Mouse (Mus musculus) heart, embryonic 16.5 days (tissue): ENCODE measurements around the gene Gm11487. TPM values are rescaled to one million over a fixed set of nuclear protein-coding genes. Genes with fewer than 3 reads are reported as not detected.
"Not testable (repeated sequence)": the region's sequence is repeated elsewhere in the genome, so short reads cannot be mapped to it uniquely, and the experiment has no call there.

Experiments used
- ATAC-seq: fragments of 200-750 bp; cut with Nextera tagmentation; replicated peaks from 2 replicates; pipeline ENCODE4 v1.8.0; 2017; ENCODE audit warnings: moderate number of reproducible peaks; ENCODE audit not compliant: insufficient read depth, low FRiP score; ENCODE audit errors: extremely low read depth
- H3K27ac ChIP-seq: fragments of 300-500 bp; sonication (generic); 2 replicates; pipeline ENCODE4 v1.5.1; 2014; ENCODE audit warnings: mild to moderate bottlenecking, low read length, control low read depth, moderate library complexity
- H3K27me3 ChIP-seq: fragments of 300-500 bp; sonication (generic); 2 replicates; pipeline ENCODE4 v1.6.1; 2014; ENCODE audit warnings: low read length, mixed read lengths; ENCODE audit not compliant: control insufficient read depth, insufficient read depth
- H3K36me3 ChIP-seq: fragments of 300-500 bp; sonication (generic); 2 replicates; pipeline ENCODE4 v1.6.1; 2014; ENCODE audit not compliant: control insufficient read depth, insufficient read depth
- H3K4me1 ChIP-seq: fragments of 300-500 bp; sonication (generic); 2 replicates; pipeline ENCODE4 v1.6.1; 2014; ENCODE audit warnings: low read length, mixed read lengths; ENCODE audit not compliant: control insufficient read depth, insufficient read depth
- H3K4me2 ChIP-seq: fragments of 300-500 bp; sonication (generic); 2 replicates; pipeline ENCODE4 v1.6.1; 2014; ENCODE audit warnings: low read depth, mild to moderate bottlenecking, control low read depth, low read length
- H3K4me3 ChIP-seq: fragments of 300-500 bp; sonication (generic); 2 replicates; pipeline ENCODE4 v1.5.1; 2014; ENCODE audit warnings: mild to moderate bottlenecking, control low read depth, low read length
- H3K9ac ChIP-seq: fragments of 300-500 bp; sonication (generic); 2 replicates; pipeline ENCODE4 v1.6.1; 2014; ENCODE audit warnings: low read length, control low read depth
- H3K9me3 ChIP-seq: fragments of 300-500 bp; sonication (generic); replicated peaks from 2 replicates; pipeline ENCODE4 v1.6.1; 2016; ENCODE audit warnings: low read length; ENCODE audit not compliant: control insufficient read depth
- WGBS: fragments of 180-500 bp; shearing (Covaris S2); extraction: QIAGEN DNeasy Blood & Tissue Kit; methylation state at CpG from one replicate; pipeline ENCODE4 v1.1.7; 2014; 5-methylcytosine and 5-hydroxymethylcytosine counted together
- polyA plus RNA-seq: library from polyadenylated mRNA; unstranded; fragments of >200 nt; fragmentation: Nextera tagmentation; extraction: Ambion mirVana; gene quantifications from 2 replicates; pipeline ENCODE4 v1.2.1, GENCODE M21; 2015

Gm11487 gene
- polyA plus RNA-seq: not detected in 2 replicates

GRCm38 (mm10) chr4:73404972-73405371 is at the start of gene Gm11487:
TSS of gene Gm11487 (minus strand) at chr4:73405072.
- H3K27me3 ChIP-seq, H3K4me3 ChIP-seq, H3K9me3 ChIP-seq, H3K36me3 ChIP-seq, H3K9ac ChIP-seq, H3K4me2 ChIP-seq, H3K27ac ChIP-seq, ATAC-seq, H3K4me1 ChIP-seq: not testable (repeated sequence)
- WGBS: 82% methylated on average over 4 of the region's 4 CpGs

GRCm38 (mm10) chr4:73444715-73445114 is 39.8 kb upstream of the Gm11487 start:
- Histone ChIP-seq H3K9ac (no peak overlapping the region), H3K4me1 (no peaks in the 10 kb centered on the region), H3K27ac (no peak overlapping the region), H3K9me3 (no peaks in the 10 kb centered on the region), H3K27me3 (no peaks in the 10 kb centered on the region), H3K4me3 (no peak overlapping the region), H3K36me3 (no peaks in the 10 kb centered on the region), H3K4me2 (no peak overlapping the region)
- 53% methylated on average over 7 of the region's 7 CpGs for WGBS
- no peak for ATAC-seq

GRCm38 (mm10) chr4:73442568-73442967 is 37.7 kb upstream of the Gm11487 start:
- Histone ChIP-seq H3K36me3 (no peaks in the 10 kb centered on the region), H3K4me3 (no peak overlapping the region), H3K9me3 (no peaks in the 10 kb centered on the region), H3K4me2 (no peak overlapping the region), H3K9ac (no peak overlapping the region), H3K27me3 (no peaks in the 10 kb centered on the region), H3K27ac (no peak overlapping the region), H3K4me1 (no peaks in the 10 kb centered on the region)
- 49% methylated on average over 1 of the region's 1 CpGs for WGBS
- ATAC-seq: no peak

GRCm38 (mm10) chr4:73425903-73426302 is 21.0 kb upstream of the Gm11487 start:
- Histone ChIP-seq H3K4me3 (no peak overlapping the region), H3K36me3 (no peaks in the 10 kb centered on the region), H3K4me2 (no peak overlapping the region), H3K27ac (no peak overlapping the region), H3K27me3 (no peaks in the 10 kb centered on the region), H3K9ac (no peak overlapping the region), H3K9me3 (no peaks in the 10 kb centered on the region; the same call in 1 of the 2 replicates), H3K4me1 (no peaks in the 10 kb centered on the region)
- no peak for ATAC-seq
- 72% methylated on average over 3 of the region's 3 CpGs for WGBS

GRCm38 (mm10) chr4:73423049-73423448 is 18.2 kb upstream of the Gm11487 start:
- 87% methylated on average over 12 of the region's 12 CpGs for WGBS
- H3K4me3 ChIP-seq: no peak overlapping the region
- H3K9ac ChIP-seq: no peak overlapping the region
- H3K27me3 ChIP-seq: no peaks in the 10 kb centered on the region
- no peaks in the 10 kb centered on the region for H3K36me3 ChIP-seq
- no peak for ATAC-seq
- no peaks in the 10 kb centered on the region for H3K4me1 ChIP-seq
- no peaks in the 10 kb centered on the region; the same call in 1 of the 2 replicates for H3K9me3 ChIP-seq
- H3K4me2 ChIP-seq: no peak overlapping the region
- H3K27ac ChIP-seq: no peak overlapping the region

- WGBS: 59% methylated on average over 3 of the region's 3 CpGs
- no peaks in the 10 kb centered on the region for H3K9me3 ChIP-seq
- no peak for ATAC-seq
- H3K27ac ChIP-seq: no peak overlapping the region
- H3K36me3 ChIP-seq: no peaks in the 10 kb centered on the region
- H3K4me2 ChIP-seq: no peak overlapping the region
- H3K4me1 ChIP-seq: no peaks in the 10 kb centered on the region
- no peaks in the 10 kb centered on the region for H3K27me3 ChIP-seq
- H3K4me3 ChIP-seq: no peak overlapping the region
- H3K9ac ChIP-seq: no peak overlapping the region
Observed at GRCm38 (mm10) chr4:73366534-73366933, 38.3 kb downstream of the Gm11487 start.

Other genes with a start within 250 kb of the Gm11487 start
- not detected in 2 replicates for gene Gm11238, start 202.8 kb upstream of the Gm11487 start, polyA plus RNA-seq
- gene Gm11237, start 217.9 kb upstream of the Gm11487 start, polyA plus RNA-seq: not detected in 2 replicates
- not detected in 2 replicates for gene Gm11236, start 233.0 kb upstream of the Gm11487 start, polyA plus RNA-seq